Mouse (Mus musculus) brain, adult 2 months (tissue): ENCODE measurements around the gene Sept1.

ENCODE experiments used
- DNase-seq: peaks from one replicate; pipeline ENCODE4 v3.0.0; 2011; ENCODE audit warnings: low read depth, low spot score

Gene Sept1

DNA sequence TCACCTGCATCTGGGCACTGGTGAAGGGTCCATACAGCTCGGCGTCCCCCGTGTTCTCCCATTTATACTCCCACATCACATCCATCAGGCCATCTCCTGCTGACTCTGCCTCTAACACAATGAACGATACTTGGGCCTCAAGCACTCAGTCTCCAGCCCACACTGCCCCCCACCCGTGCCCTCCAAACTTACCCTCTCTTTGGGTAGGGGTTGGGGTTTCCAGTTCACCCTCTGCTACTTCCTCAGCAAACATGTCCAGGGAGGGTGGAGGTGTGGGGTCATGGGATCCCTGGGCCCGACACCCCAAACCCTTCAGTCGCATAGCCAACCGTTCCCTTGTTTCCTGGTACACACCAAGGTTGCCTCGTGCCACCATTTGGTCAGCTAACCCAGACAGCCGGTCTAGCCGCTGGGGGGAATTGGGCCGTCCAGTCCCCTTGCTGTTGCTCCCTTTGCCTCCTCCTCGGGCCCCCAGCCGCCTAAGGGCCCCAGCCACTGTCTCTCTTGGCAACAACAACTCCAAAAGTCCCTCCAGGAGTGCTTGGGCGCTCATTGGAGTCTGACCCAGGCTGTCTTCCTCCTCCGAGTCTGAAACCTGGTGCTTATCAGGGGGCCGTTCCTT, 38.8 kb downstream of the Sept1 start:
- DNase-seq, result no peak

- no peak for DNase-seq
Observed at GRCm38 (mm10) chr7:127192989-127193388, 39.9 kb downstream of the Sept1 start.

DNA sequence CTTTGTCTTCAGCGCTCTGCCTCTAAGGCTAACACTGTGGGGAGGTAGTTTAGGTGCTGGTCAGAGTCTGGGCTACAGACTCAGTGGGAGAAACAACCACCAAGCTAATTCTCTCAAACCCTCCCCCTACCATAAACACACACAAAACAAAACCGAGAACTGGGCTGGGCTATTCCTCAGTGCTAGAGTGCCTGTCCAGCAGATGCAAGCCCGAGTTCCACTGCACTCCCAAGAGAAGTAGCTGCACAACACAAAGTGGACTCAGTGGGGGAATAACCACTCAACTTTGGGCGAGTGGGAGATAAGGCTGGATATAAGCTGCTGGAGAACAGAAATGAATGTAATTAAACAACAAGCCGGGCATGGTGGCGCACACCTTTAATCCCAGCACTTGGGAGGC, 42.3 kb downstream of the Sept1 start:
- DNase-seq, result no peak

DNA sequence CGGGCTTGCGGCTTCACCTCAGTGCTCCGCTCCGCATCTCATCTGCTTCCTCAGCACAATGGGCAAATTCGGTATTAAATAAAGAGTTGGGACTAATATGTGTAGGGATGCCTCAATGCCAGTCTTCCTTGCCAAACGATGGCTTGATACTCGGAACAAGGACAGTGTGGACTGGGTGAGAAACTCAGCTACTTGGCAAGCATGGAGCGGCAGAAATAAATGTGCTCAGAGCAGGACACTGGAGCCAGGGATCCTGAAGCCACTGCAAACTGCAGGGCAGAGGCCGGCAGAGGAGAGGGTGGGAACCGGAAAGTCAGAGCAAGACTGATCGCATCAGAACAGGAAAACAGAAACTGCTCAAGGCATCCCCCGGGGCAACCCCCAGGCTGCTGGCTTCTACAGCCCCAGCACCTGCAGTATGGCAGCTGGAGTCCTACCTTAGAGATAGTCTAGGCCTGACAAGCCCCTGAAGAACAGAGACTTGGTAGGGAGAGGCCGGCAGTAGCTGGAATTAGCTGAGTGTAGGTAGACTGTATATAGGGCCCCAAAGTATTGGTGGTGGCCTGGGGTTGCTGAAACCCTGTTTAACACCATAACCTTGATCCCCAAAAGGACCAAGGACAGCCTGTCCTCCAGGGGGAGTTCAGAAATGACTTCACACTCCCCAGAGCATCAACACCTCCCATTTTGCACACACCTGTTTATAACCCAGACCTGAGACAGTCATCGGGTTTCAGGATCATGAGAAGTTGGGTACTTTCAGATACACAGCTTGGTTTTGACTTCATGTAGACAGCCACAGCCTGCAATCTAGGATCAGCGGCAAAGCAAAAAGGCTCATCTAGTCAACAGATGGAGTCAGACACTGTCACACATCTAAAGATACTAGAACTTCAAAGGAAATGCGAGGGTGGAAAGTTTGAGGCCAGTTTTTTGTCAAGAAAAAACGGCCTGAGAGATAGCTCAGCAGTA, 44.3 kb downstream of the Sept1 start:
- DNase-seq, result peak; percentile 62

GRCm38 (mm10) chr7:127187351-127187750, 45.6 kb downstream of the Sept1 start:
- no peak for DNase-seq

- DNase-seq, result peak; percentile 54
Observed at GRCm38 (mm10) chr7:127185601-127186000, 47.3 kb downstream of the Sept1 start.

DNA sequence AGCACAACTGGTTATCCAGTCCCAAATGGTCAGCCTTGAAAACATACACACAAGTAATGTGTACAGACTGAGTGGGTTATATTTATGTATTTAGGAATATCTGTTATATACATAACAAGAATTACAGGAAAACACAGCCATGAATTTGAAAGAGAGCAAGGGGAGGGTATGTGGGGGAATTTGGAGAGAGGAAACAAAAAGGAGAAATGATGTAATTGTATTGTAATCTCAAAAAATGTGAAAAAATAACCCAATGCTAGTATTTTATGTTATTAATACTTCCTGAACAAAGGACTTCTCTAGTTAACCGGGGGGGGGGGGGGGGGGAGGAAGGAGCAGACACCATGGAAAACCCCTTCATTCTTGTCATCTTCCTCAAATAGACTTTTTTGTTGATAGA, 48.2 kb downstream of the Sept1 start:
- DNase-seq, result no peak

DNA sequence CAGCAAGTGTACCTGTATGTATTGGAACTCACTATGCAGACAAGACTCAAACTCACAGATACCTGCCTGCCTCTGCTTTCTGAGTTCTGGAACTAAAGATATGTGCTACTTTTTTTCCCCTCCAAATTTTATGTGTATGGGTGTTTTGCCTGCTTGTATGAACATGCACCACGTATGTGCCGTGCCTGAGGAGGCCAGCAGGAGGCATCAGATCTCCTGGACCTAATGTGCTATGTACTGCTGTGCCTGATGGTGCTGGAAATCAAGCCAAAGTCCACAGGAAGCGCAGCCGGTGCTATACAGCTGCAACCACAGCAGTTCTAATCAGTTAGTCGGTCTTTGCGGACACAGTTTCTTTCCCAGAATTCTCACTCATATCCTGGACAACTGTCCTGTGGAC, 49.1 kb downstream of the Sept1 start:
- no peak for DNase-seq

DNA sequence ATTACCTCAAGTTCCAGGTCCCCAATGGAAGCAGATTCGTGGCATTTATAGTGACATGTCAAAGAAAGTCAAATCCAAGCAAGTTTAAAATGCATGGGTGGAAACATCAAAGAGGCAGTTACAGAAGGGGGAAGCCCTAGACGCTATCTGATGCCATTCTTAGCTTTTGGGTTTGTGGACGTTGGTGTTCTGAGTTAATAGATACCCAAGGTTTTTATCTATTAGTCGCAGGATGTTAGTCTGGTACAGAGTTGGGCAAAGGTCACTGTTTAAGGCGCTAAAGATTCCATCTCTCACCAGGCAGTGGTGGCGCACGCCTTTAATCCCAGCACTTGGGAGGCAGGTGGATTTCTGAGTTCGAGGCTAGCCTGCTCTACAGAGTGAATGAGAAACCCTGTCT, 49.6 kb downstream of the Sept1 start:
- DNase-seq, result no peak

GRCm38 (mm10) chr7:127181724-127182123, 51.2 kb downstream of the Sept1 start:
- peak; percentile 20 for DNase-seq

GRCm38 (mm10) chr7:127180783-127181182, 52.1 kb downstream of the Sept1 start:
- DNase-seq, result no peak

DNA sequence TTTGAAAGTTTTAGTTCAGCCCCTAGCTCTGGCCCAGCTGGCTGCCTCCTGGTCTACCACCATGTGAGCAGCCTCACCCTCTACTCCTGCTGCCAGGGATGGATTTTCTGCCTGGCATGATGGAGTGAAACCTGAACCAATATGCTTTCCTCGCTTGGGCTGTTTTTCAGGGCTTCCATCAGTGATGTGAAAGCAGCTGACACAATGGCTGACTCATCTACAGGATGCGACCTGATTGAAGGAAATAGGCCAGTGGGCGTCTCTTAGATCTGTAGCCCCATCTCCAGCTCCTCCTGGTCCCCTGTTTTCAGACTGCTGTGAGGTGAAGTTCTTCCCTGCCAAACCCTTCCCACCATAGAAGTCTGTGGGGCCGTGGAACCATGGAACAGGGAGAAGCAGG, 56.0 kb downstream of the Sept1 start:
- no peak for DNase-seq

- no peak for DNase-seq
Observed at GRCm38 (mm10) chr7:127166501-127166900, 66.4 kb downstream of the Sept1 start.

DNA sequence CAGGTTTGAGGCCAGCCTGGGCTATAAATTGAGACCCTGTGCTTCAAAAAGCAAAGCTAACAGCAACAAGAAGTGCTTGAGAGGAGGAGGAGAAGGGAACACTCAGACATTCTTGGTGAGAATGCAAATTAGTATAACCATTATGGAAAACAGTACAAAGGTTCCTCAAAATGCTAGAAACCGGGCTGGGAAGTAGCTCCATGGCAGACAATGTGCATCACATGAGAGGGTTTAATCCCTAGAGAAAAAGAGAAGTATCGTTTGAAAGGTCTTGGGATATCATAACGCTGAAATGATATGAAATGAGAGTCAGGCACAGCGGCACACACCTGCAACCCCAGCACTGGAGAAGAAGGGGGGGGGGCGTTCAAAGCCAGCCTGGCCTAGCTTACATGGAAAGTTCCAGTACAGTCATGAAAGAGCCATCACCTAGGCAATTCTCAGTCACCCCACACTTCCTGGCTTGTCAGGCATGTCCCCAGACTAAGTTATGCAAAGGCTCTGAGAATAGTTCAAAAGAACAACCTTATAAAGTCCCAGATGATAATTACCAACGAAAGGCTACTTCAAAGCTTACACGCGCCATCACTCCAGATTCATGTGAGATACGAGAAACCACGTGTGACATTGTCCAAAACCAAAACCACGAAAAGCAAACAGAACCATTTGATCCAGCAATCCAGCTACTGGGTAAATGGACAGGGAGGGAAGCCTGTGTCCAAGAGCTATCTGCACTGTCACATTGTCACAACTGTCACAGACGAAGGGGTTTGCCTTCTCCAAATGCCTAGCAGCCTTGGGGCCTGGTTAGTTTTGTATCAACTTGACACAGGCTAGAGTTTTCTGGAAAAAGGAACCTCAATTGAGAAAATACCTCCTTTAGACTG, 67.1 kb downstream of the Sept1 start:
- no peak for DNase-seq
